Mouse (Mus musculus): Measurements from ENCODE around the gene Tmem25. TPM values are rescaled to one million over a fixed set of nuclear protein-coding genes. Genes with fewer than 3 reads are reported as not detected.
"Not testable (repeated sequence)": the region's sequence is repeated elsewhere in the genome, so short reads cannot be mapped to it uniquely, and the experiment has no call there.

Gene Tmem25
- total RNA-seq, 2 experiments from 2014 or later = 49.4 to 54.9 TPM

GRCm38 (mm10) chr9:44772750-44773651, 26.1 kb downstream of the Tmem25 start:
- DNase-seq (ENCODE audit: low spot score in 2 of 2) = peak; percentile 87 to 97

GRCm38 (mm10) chr9:44772392-44772749, 26.7 kb downstream of the Tmem25 start:
- no peak for DNase-seq (ENCODE audit: low spot score in 2 of 2)

GRCm38 (mm10) chr9:44771376-44771775, 27.7 kb downstream of the Tmem25 start:
- DNase-seq (ENCODE audit: low spot score in 2 of 2) = no peak

GRCm38 (mm10) chr9:44768029-44768394, 31.1 kb downstream of the Tmem25 start:
- DNase-seq (ENCODE audit: low spot score in 2 of 2) = not testable (repeated sequence)

- DNase-seq (ENCODE audit: low spot score in 2 of 2) = peak; percentile 79 to 85
These were observed 31.7 kb downstream of the Tmem25 start, which contains the start of the genes Arcn1 and Ift46 for GRCm38 (mm10) chr9:44767101-44768028. Gene Arcn1 (minus strand): TSS chr9:44767845. Gene Ift46 (plus strand): TSS chr9:44767908.

GRCm38 (mm10) chr9:44760873-44761272, 38.2 kb downstream of the Tmem25 start:
- DNase-seq (ENCODE audit: low spot score in 2 of 2) = no peak

GRCm38 (mm10) chr9:44748473-44748872, 50.6 kb downstream of the Tmem25 start:
- no peak for DNase-seq (ENCODE audit: low spot score in 2 of 2)

GRCm38 (mm10) chr9:44747341-44747740, 51.8 kb downstream of the Tmem25 start:
- no peak for DNase-seq (ENCODE audit: low spot score in 2 of 2)

GRCm38 (mm10) chr9:44746666-44747065, 52.4 kb downstream of the Tmem25 start:
- no peak for DNase-seq (ENCODE audit: low spot score in 2 of 2)

- no peak for DNase-seq (ENCODE audit: low spot score in 2 of 2)
These were observed 53.7 kb downstream of the Tmem25 start for GRCm38 (mm10) chr9:44745371-44745770.

Other genes starting within 250 kb of the Tmem25 start
- gene Cxcr5, start 237.4 kb downstream of the Tmem25 start, total RNA-seq (2021) = not detected
- 100 to 1,000 TPM; 145 to 146 TPM for gene Ddx6, start 194.4 kb downstream of the Tmem25 start, total RNA-seq (2021)
- gene Treh, start 126.1 kb downstream of the Tmem25 start, total RNA-seq (2021) = not detected
- gene Phldb1, start 64.1 kb downstream of the Tmem25 start, total RNA-seq (2021) = 10 to 100 TPM; 62.4 to 84.0 TPM
- 100 to 1,000 TPM in 1 of 2 experiments, 10 to 100 TPM in 1; 97.1 to 103 TPM for gene Arcn1, start 31.5 kb downstream of the Tmem25 start, total RNA-seq (2021)
- gene Ift46, start 31.4 kb downstream of the Tmem25 start, total RNA-seq (2021) = 10 to 100 TPM; 65.2 to 78.9 TPM
- 1 to 10 TPM in 1 of 2 experiments, not detected in 1; 1.2 TPM for gene Ttc36, start 3.8 kb upstream of the Tmem25 start, total RNA-seq (2021)
- 10 to 100 TPM; 72.0 to 84.2 TPM for gene Kmt2a, start 82.0 kb upstream of the Tmem25 start, total RNA-seq (2021)
- 100 to 1,000 TPM; 334 to 337 TPM for gene Atp5l, start 121.4 kb upstream of the Tmem25 start, total RNA-seq (2021)
- 10 to 100 TPM; 67.0 to 73.5 TPM for gene Ube4a, start 166.3 kb upstream of the Tmem25 start, total RNA-seq (2021)
- gene Cd3g, start 181.1 kb upstream of the Tmem25 start, total RNA-seq (2021) = not detected
- gene Cd3d, start 182.5 kb upstream of the Tmem25 start, total RNA-seq (2021) = not detected
- gene Cd3e, start 210.3 kb upstream of the Tmem25 start, total RNA-seq (2021) = not detected
- gene Mpzl2, start 240.5 kb upstream of the Tmem25 start, total RNA-seq (2021) = under 1 TPM; 0.43 to 0.67 TPM

Data from layer of hippocampus, adult 18-20 months (tissue).